Mouse (Mus musculus): ENCODE results near the gene Gm21981. TPM values are rescaled to one million over a fixed set of nuclear protein-coding genes. Genes with fewer than 3 reads are reported as not detected.

The Gm21981 gene
- total RNA-seq, 2 experiments from 2014 or later: 0.61 to 0.70 TPM

GRCm38 (mm10) chr17:47703556-47703955 is 9.3 kb upstream of the Gm21981 start:
- no peak for DNase-seq

- no peak for DNase-seq
Measured at GRCm38 (mm10) chr17:47702548-47703345, 8.5 kb upstream of the Gm21981 start.

GRCm38 (mm10) chr17:47701793-47702192 is 7.5 kb upstream of the Gm21981 start:
- DNase-seq: no peak

GRCm38 (mm10) chr17:47699055-47699454 is 4.8 kb upstream of the Gm21981 start:
- no peak for DNase-seq

GRCm38 (mm10) chr17:47698156-47698555 is 3.9 kb upstream of the Gm21981 start:
- no peak for DNase-seq

- no peak for DNase-seq
Measured at GRCm38 (mm10) chr17:47695337-47695710, 1.1 kb upstream of the Gm21981 start.

GRCm38 (mm10) chr17:47694503-47695336 is 465 bp upstream of the Gm21981 start, which contains the start of gene Prickle4:
TSS of gene Prickle4 (minus strand) at chr17:47694736.
- DNase-seq: peak; percentile 96

GRCm38 (mm10) chr17:47693671-47694441 is 399 bp downstream of the Gm21981 start:
- DNase-seq: peak; percentile 47

GRCm38 (mm10) chr17:47691650-47692049 is 2.6 kb downstream of the Gm21981 start:
- DNase-seq: no peak

- no peak for DNase-seq
Measured at GRCm38 (mm10) chr17:47689894-47690293, 4.4 kb downstream of the Gm21981 start.

GRCm38 (mm10) chr17:47688608-47689575 is 5.4 kb downstream of the Gm21981 start, which contains the start of gene Frs3:
TSS of gene Frs3 (plus strand) at chr17:47689030.
- peak; percentile 67 for DNase-seq

- DNase-seq: no peak
Measured at GRCm38 (mm10) chr17:47688344-47688607, 6.0 kb downstream of the Gm21981 start, which contains the start of gene Tomm6. TSS of gene Tomm6 (minus strand) at chr17:47688386.

GRCm38 (mm10) chr17:47687409-47688343 is 6.6 kb downstream of the Gm21981 start:
- DNase-seq: peak; percentile 92

- no peak for DNase-seq
Measured at GRCm38 (mm10) chr17:47682836-47683235, 11.4 kb downstream of the Gm21981 start.

- DNase-seq: no peak
Measured at GRCm38 (mm10) chr17:47678702-47679101, 15.6 kb downstream of the Gm21981 start.

- DNase-seq: no peak
Measured at GRCm38 (mm10) chr17:47678238-47678637, 16.0 kb downstream of the Gm21981 start.

- DNase-seq: no peak
Measured at GRCm38 (mm10) chr17:47676581-47676980, 17.7 kb downstream of the Gm21981 start.

GRCm38 (mm10) chr17:47672311-47673111 is 21.7 kb downstream of the Gm21981 start:
- peak; percentile 78 for DNase-seq

- no peak for DNase-seq
Measured at GRCm38 (mm10) chr17:47671988-47672310, 22.3 kb downstream of the Gm21981 start.

Measured in gastrocnemius, postnatal 25 days (tissue).